Mouse (Mus musculus): ENCODE results near the gene Kat2a.

GRCm38 (mm10) chr11:100714534-100714915 is 2.3 kb upstream of the Kat2a start:
- peak; percentile 75 for TF ChIP-seq CTCF (IDR thresholded peaks at IDR 0.05; ENCODE audit: low read depth, low read length)
- TF ChIP-seq POLR2AphosphoS5 (IDR thresholded peaks at IDR 0.05; ENCODE audit: insufficient replicate concordance, low read depth, low read length) = no peak
- TF ChIP-seq GATA2 (IDR thresholded peaks at IDR 0.05; ENCODE audit: borderline replicate concordance, low read depth, low read length) = no peak
- TF ChIP-seq GATA1 (IDR thresholded peaks at IDR 0.05; ENCODE audit: borderline replicate concordance, low read length) = no peak
